Mouse (Mus musculus): ENCODE measurements at regions not wholly inside any gene's neighbourhood (a gene's known extent, or its start where the extent isn't known, plus 50 kb on each side); places are given as distances from the start of the nearest gene placed in this dataset.

- TF ChIP-seq CTCF (IDR thresholded peaks at IDR 0.05; ENCODE audit: borderline replicate concordance, extremely low read depth, insufficient read depth, insufficient read length) (no peak), POLR2A (IDR thresholded peaks at IDR 0.05; ENCODE audit: borderline replicate concordance, extremely low read depth, insufficient read depth, insufficient read length, poor library complexity, severe bottlenecking) (no peak)
Observed at GRCm38 (mm10) chr5:89942244-89942643, 59.1 kb upstream of the Adamts3 start.
